Mouse (Mus musculus) retina, postnatal 7 days (tissue): ENCODE data around the gene Sec22b.

Experiments
- DNase-seq: peaks from one replicate; pipeline ENCODE4 v3.0.0-alpha.2; 2012; ENCODE audit warnings: low read depth, low spot score

Sec22b gene

GRCm38 (mm10) chr3:97940511-97941204 is 39.7 kb downstream of the Sec22b start:
- no peak for DNase-seq

DNA sequence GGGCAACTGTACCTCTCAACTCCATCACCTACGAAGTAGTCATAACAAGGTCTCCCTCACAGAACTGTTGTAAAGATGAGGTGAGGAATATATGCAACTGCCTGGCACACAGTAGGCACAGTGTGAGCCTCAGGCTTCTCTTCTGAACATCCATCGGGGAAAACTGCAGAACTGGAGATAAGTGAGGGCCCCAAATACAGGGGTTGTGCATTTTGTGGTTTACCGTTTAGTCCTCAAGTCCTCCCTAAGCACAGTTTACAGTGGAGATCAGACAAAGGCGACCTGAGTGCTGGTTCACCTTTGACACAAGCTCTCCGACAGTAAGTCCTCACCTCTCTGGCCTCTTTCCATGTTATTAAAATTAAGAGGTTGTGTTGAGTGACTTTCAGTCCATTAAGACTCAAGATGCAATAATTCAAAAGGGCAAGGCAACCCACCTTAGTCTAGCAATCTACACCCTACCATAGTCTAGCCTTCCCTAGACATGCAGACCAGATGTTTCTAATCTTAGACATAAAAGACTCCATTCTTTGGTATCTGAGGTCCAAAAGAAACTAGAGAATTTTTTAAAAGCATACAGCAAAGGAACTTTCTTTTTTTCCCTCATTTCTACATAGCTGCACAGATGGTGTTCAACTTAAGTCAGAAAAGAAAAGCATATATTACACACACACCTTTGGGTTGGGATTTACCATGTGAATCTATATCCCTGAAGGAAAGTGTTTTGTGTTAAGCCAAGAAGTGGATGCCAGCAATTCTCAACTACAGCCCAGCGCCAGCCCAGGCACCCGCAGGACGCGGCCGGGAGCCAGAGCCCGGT is 40.7 kb downstream of the Sec22b start:
- no peak for DNase-seq

GRCm38 (mm10) chr3:97942260-97942950 is 41.4 kb downstream of the Sec22b start:
- DNase-seq = no peak

GRCm38 (mm10) chr3:97944462-97944861 is 43.5 kb downstream of the Sec22b start:
- DNase-seq = no peak

DNA sequence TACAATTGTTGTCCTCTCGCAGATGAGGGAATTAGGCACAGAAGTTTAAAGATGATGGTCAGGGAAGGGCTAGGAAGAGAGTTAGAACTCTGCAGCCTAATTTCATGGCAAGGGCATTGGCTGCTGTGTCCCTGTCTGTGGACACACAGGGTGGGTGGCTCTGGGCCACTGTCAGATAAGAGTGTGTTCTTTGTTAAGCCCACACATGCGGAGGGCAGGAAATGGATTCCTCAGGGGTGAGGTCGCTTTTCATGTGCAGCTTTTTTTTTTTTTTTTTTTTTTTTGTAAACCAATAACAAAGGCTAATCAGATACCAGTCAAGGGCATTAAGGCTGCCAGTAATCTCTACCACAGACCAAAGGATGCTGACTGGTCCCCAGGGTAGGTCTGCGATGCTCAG is 45.4 kb downstream of the Sec22b start:
- DNase-seq = no peak

DNA sequence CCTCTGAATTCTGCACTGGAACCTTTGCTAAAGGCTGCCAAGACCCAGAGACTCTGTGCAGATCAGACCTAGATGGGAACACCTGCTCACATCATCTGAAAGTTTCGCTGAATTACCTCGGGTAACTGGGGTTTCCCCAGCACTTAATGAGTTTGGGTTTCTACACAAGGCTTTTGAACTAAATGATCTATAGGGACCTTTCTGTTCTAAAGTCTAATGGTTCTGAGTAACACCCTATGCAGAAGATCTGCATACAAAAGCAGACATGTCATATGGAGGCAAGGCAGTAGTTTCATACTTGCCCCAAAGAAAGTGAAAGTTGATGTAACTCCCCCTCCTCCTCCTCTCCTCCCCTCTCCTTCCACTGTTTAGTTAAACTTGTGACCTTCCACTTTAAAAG is 47.5 kb downstream of the Sec22b start:
- DNase-seq = no peak

DNA sequence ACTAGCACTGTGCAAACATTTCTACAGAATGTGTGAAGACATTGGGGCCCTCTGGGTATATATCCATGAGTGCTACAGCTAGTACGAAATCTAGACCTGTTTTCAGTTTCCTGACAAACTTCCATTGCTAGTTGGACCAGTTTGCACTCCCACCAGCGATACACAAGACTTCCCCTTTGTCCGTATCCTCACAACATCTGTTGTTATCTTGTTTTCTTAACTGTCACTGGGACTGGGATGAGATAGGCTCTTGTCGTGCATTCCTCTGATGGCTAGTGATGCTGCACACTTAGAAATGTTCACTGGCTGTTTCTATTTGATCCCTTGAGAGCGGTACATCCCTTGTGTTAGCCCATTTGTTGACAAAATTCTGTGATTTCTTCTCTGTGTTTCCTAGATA is 49.0 kb downstream of the Sec22b start:
- no peak for DNase-seq

GRCm38 (mm10) chr3:97951134-97951533 is 50.1 kb downstream of the Sec22b start:
- no peak for DNase-seq

DNA sequence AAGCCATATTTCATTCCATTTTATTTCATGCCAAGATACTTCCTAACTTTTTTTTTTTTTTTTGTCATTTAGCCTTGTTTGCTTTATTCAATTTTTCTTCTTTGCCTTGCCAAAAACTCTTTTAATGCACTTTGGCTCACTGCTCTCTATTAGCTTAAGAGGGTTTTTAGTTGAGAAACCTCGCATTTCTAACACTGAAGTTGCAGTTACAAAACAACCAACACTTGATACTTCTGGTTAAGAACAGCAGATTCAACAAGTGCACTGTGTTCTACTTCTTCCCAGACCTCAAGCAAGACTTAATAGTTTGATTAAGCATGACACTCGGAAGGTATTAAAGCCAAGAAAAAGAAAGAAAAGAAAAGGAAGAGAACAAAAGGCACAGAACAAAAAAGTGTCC is 52.2 kb downstream of the Sec22b start:
- DNase-seq = no peak

GRCm38 (mm10) chr3:97956322-97956721 is 55.3 kb downstream of the Sec22b start:
- DNase-seq = no peak

- DNase-seq = no peak
Observed at GRCm38 (mm10) chr3:97956926-97957325, 55.9 kb downstream of the Sec22b start.

- no peak for DNase-seq
Observed at GRCm38 (mm10) chr3:97960783-97961594, 60.0 kb downstream of the Sec22b start.

DNA sequence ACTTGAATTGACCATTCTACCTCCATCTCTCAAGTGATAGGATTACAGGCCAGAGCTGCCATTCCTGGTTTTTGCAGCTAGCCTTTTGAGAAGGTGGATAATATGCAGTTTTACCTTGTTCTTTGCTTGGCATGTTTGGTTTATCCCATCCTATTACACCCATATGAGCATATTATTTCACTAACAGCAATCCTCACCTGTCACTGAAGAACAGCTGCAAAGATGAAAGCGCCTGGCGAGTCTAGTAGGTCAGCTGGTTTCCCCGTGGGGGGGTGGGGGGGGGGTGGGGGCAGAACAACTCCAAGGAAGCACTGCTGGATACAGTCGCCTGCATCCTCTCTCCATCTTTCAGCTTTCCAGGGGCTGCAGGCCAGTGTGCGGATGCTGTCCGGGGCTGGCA is 61.0 kb downstream of the Sec22b start:
- no peak for DNase-seq

- no peak for DNase-seq
Observed at GRCm38 (mm10) chr3:97964878-97965353, 63.9 kb downstream of the Sec22b start.

DNA sequence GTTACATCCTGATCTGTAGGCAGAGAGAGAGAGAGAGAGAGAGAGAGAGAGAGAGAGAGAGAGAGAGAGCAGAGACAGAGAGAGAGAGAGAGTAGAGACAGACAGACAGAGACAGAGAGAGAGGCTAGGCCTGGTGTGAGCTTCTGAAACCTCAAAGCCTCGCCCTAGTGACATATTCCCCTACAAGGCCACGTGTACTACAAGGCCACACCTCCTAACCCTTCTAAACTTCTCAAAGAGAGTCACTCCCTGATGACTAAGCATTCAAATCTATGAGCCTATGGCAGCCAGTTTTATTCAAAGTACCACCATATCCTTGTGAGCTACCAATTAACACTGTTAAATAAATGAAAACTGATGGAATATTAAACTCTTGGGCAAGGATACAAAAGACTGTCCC is 66.6 kb downstream of the Sec22b start:
- no peak for DNase-seq

DNA sequence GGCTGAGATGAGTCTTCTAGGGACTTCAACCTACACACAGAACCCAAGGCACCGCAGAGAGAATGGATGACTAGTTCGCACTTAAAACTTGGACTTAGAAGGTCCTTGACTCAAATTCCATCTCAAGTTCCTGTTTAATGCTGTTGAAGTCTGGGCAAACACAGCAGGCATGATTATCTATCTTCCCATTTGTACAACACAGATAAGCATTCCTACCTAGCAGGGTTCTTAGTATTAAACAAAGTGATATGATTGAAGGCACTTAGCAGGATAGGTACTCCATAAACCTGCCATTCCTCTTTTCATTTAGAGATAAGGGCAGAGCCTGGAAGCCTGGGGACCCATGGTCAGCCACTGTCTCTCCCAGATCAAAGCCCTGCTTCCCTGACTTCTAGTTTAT is 67.2 kb downstream of the Sec22b start:
- no peak for DNase-seq

- DNase-seq = no peak
Observed at GRCm38 (mm10) chr3:97969019-97969418, 68.0 kb downstream of the Sec22b start.

- no peak for DNase-seq
Observed at GRCm38 (mm10) chr3:97971117-97971516, 70.1 kb downstream of the Sec22b start.

GRCm38 (mm10) chr3:97972200-97972599 is 71.2 kb downstream of the Sec22b start:
- DNase-seq = no peak

DNA sequence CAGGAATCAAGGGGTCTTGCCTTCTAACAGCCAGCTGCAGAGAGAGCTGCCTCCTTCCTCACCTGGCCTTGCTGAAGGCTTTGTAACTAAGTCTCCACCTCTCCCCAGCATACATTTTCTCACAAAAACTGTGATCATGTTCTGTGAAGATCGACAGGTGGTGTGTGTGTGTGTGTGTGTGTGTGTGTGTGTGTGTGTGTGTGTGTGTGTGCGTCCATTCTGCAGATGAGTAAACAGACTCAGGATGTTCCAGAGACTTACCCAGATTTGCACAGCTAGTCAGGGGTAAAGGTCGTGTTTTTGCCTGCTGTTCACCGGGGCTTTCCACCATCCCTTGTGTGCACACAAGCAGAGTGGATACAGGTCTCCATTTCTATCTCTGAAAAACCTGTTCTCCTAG is 71.7 kb downstream of the Sec22b start:
- no peak for DNase-seq
